Mouse (Mus musculus) myocyte (in vitro differentiated cells): ENCODE data around the gene Senp3. TPM values are rescaled to one million over a fixed set of nuclear protein-coding genes. Genes with fewer than 3 reads are reported as not detected.

Experiments
- H3K27me3 ChIP-seq: one replicate; pipeline ENCODE4 v1.6.1; 2011; ENCODE audit not compliant: control insufficient read depth, insufficient read depth, insufficient read length
- H3K36me3 ChIP-seq: one replicate; pipeline ENCODE4 v1.6.1; 2011; ENCODE audit not compliant: control insufficient read depth, insufficient read depth
- H3K4me2 ChIP-seq: one replicate; pipeline ENCODE4 v1.6.1; 2011; ENCODE audit warnings: low read depth, control low read depth
- H3K4me3 ChIP-seq: one replicate; pipeline ENCODE4 v1.5.1; 2011; ENCODE audit warnings: mild to moderate bottlenecking, control low read depth, moderate library complexity
- H3K79me2 ChIP-seq: one replicate; pipeline ENCODE4 v1.6.1; 2011; ENCODE audit not compliant: control insufficient read depth, insufficient read depth
- H3ac ChIP-seq: one replicate; pipeline ENCODE4 v1.6.1; 2011; ENCODE audit not compliant: control insufficient read depth, insufficient read length
- CEBPB ChIP-seq: IDR thresholded peaks from 2 replicates; pipeline ENCODE4 v1.6.1; 2011; ENCODE audit warnings: mild to moderate bottlenecking, moderate library complexity; ENCODE audit not compliant: poor library complexity, insufficient read depth, severe bottlenecking
- E2F4 ChIP-seq: IDR thresholded peaks from one replicate; pipeline ENCODE4 v1.6.1; 2011; ENCODE audit warnings: mild to moderate bottlenecking, control low read depth, moderate library complexity; ENCODE audit not compliant: insufficient read depth
- MAX ChIP-seq: IDR thresholded peaks from one replicate; pipeline ENCODE4 v1.6.1; 2011; ENCODE audit warnings: low read depth, mild to moderate bottlenecking, control low read depth
- MYOD1 ChIP-seq, 3 experiments: IDR thresholded peaks; one replicate each; pipeline ENCODE4 v1.6.1; 2011; ENCODE audit warnings: control low read depth in 2 of 3, low read depth in 2 of 3, mild to moderate bottlenecking in 2 of 3, moderate library complexity in 1 of 3; ENCODE audit not compliant: insufficient read length in 2 of 3, control insufficient read depth in 1 of 3
- MYOG ChIP-seq, 3 experiments: IDR thresholded peaks; one replicate each; pipeline ENCODE4 v1.6.1; 2011; ENCODE audit warnings: control low read depth in 2 of 3, low read depth in 2 of 3, mild to moderate bottlenecking in 2 of 3; ENCODE audit not compliant: insufficient read length in 2 of 3, control insufficient read depth in 1 of 3, insufficient read depth in 1 of 3
- POLR2A ChIP-seq: IDR thresholded peaks from one replicate; pipeline ENCODE4 v1.6.1; 2011; ENCODE audit warnings: low read depth, mild to moderate bottlenecking, control low read depth, moderate library complexity; ENCODE audit not compliant: insufficient read length
- POLR2AphosphoS2 ChIP-seq: IDR thresholded peaks from one replicate; pipeline ENCODE4 v1.6.1; 2011; ENCODE audit warnings: low read depth, control low read depth; ENCODE audit not compliant: insufficient read length
- REST ChIP-seq: IDR thresholded peaks from one replicate; pipeline ENCODE4 v1.6.1; 2011; ENCODE audit warnings: mild to moderate bottlenecking, control low read depth, moderate library complexity; ENCODE audit not compliant: insufficient read depth, insufficient read length
- SRF ChIP-seq: IDR thresholded peaks from one replicate; pipeline ENCODE4 v1.6.1; 2011; ENCODE audit warnings: low read depth; ENCODE audit not compliant: control insufficient read depth, insufficient read length
- TCF12 ChIP-seq: IDR thresholded peaks from one replicate; pipeline ENCODE4 v1.6.1; 2011; ENCODE audit warnings: mild to moderate bottlenecking, control low read depth; ENCODE audit not compliant: poor library complexity, insufficient read depth, severe bottlenecking
- TCF3 ChIP-seq: IDR thresholded peaks from one replicate; pipeline ENCODE4 v1.6.1; 2011; ENCODE audit warnings: low read depth, control low read depth; ENCODE audit not compliant: insufficient read length
- USF1 ChIP-seq: IDR thresholded peaks from one replicate; pipeline ENCODE4 v1.6.1; 2011; ENCODE audit warnings: low read depth, mild to moderate bottlenecking, control low read depth, moderate library complexity
- polyA plus RNA-seq: library from polyadenylated mRNA; unstranded; fragments of >200 nt; fragmentation: generic; extraction: Trizol; gene quantifications from one replicate; pipeline ENCODE4 v1.2.1, GENCODE M21; 2012; ENCODE audit warnings: missing spikeins

The Senp3 gene
- polyA plus RNA-seq, 1 experiment: 70.5 TPM

DNA sequence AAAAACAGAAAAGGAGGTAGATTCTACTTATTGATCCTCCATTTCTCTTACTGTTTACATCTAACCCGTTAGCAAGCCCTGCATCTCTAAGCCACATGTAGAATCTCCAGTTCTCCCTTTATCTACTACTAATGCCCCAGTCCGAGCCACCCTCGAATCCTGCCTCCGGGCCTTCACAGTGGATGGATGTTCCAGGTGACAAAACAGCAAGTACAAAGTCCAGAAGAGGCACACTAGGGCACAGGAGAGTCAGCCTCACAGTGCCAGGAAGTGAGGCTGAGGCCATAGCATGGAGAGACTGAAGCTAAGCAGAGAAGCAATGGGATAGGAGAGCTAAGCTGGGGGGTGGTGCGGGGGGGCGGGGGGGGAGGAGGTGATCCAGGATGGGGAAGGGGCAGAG lies 11.0 kb upstream of the Senp3 start:
- Histone ChIP-seq H3K4me2 (no peak overlapping the region), H3K27me3 (no peaks in the 10 kb centered on the region), H3ac (no peak overlapping the region), H3K79me2 (no peaks in the 10 kb centered on the region), H3K36me3 (no peaks in the 10 kb centered on the region), H3K4me3 (no peak overlapping the region)
- TF ChIP-seq TCF3: no peak
- no peak for TF ChIP-seq MAX
- no peak for TF ChIP-seq MYOD1 (IDR thresholded peaks at IDR 0.05; ENCODE audit: control insufficient read depth in 1 of 3, insufficient read length in 2 of 3, low read depth in 2 of 3)
- TF ChIP-seq POLR2A: no peak

DNA sequence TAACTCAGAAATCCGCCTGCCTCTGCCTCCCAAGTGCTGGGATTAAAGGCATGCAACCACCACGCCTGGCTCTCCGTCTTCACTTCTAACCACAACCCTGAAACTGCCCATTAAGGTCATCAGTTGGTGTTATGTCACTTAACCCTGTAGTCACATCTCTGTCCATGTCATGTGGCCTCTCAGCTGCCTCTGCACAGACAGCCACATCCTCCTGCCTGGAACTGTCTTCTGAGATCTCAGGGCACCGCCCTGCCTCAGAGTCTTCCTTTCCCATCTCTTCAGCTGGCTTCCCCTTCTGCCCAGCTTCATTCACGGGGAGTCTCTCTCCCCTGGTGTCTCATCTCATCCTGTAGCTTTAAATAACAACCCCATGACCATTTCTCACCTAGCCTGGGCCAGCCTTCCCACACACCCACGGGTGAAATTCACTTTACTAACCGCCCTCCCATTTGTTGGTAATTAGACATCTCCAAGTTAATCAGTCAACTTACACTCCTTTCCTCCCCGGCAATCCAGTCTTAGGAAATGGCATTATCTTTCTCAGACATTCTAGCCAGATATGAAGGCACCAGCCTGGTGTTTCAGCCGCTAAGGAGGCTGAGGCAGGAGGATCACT lies 10.4 kb upstream of the Senp3 start:
- Histone ChIP-seq H3ac (no peak overlapping the region), H3K27me3 (no peaks in the 10 kb centered on the region), H3K4me2 (no peak overlapping the region), H3K79me2 (no peaks in the 10 kb centered on the region), H3K36me3 (no peaks in the 10 kb centered on the region), H3K4me3 (no peak overlapping the region)
- TF ChIP-seq TCF12 (no peak), USF1 (no peak), MYOD1 (IDR thresholded peaks at IDR 0.05; ENCODE audit: control insufficient read depth in 1 of 3, insufficient read length in 2 of 3, low read depth in 2 of 3) (peak in 1 of 3 experiments; percentile 46), POLR2AphosphoS2 (no peak), TCF3 (no peak), REST (no peak), MYOG (IDR thresholded peaks at IDR 0.05; ENCODE audit: control insufficient read depth in 1 of 3, insufficient read depth in 1 of 3, insufficient read length in 2 of 3, low read depth in 2 of 3) (peak in 1 of 3 experiments; percentile 14)

DNA sequence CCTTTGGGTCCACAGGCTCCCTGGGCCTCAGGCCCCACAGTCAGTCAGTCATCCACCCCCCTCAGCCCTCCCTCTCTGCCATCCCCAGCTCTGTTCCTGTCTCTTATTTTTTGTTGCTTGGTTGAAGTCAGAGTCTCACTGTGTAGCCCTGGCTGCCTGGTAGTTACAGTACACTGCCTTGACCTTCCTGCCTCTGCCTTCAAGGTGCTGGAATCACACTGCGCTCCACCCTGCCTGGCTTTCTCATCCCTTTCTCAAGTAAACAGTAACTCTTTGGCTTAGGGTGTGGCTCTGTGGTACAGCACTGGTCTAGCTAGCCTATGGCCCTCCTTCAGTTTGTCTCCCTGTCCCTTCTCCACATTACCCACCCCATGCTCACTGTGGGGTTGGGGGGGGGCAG lies 8.0 kb upstream of the Senp3 start:
- no peaks in the 10 kb centered on the region for H3K36me3 ChIP-seq
- no peak for TF ChIP-seq MAX
- no peak overlapping the region for H3K4me2 ChIP-seq
- no peak overlapping the region for H3K4me3 ChIP-seq
- no peak overlapping the region for H3ac ChIP-seq
- no peaks in the 10 kb centered on the region for H3K27me3 ChIP-seq
- H3K79me2 ChIP-seq: no peaks in the 10 kb centered on the region

DNA sequence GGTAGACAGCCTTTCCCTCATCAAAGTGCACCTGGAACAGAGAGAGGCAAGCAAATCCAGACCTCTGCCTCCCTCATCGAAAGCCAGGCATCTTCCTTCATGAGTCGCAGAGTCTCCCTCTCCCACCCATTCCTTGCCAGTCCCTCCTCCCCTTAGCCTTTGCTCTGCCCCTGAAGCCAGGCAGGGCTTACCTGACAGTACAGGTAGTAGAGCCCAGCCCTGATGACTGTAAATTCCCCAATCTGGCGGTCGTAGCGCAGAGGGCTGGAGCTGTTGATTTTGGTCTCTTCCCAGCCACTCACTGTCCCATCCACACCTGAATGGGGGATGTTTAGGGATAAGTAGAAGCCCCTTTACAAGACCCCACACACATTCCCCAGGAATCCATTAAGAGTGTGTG lies 5.2 kb upstream of the Senp3 start:
- TF ChIP-seq E2F4 (no peak), CEBPB (no peak)
- Histone ChIP-seq H3K4me3 (no peak overlapping the region), H3K79me2 (no peaks in the 10 kb centered on the region), H3ac (no peak overlapping the region), H3K27me3 (no peaks in the 10 kb centered on the region), H3K36me3 (no peaks in the 10 kb centered on the region), H3K4me2 (no peak overlapping the region)

DNA sequence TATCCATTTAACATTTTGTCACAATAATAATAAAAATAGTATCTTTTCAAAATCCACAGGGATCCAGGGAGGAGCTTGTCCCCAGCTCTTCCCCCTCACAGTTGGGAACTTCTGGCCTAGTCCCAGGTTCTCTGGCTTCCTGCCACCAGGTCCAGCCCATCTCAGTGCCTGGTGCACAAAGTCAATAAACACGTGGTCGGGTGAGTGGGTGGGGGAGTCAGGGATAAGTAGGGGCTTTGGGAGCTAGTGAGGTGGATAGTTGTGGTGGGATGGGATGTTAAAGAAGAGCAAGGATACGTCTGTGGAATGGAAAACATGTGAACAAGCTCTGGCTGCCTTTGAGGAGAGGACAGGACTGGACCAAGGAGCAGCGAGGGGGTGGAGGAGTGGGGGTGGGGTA lies 4.5 kb upstream of the Senp3 start:
- no peak for TF ChIP-seq POLR2A
- no peak for TF ChIP-seq MYOG (IDR thresholded peaks at IDR 0.05; ENCODE audit: control insufficient read depth in 1 of 3, insufficient read depth in 1 of 3, insufficient read length in 2 of 3, low read depth in 2 of 3)
- no peak for TF ChIP-seq REST
- TF ChIP-seq CEBPB: no peak
- no peak overlapping the region for H3K4me3 ChIP-seq
- no peak overlapping the region for H3K4me2 ChIP-seq
- peaks cover 3% of the 10 kb centered on the region for H3K79me2 ChIP-seq
- H3K27me3 ChIP-seq: no peaks in the 10 kb centered on the region
- H3ac ChIP-seq: no peak overlapping the region
- no peaks in the 10 kb centered on the region for H3K36me3 ChIP-seq

DNA sequence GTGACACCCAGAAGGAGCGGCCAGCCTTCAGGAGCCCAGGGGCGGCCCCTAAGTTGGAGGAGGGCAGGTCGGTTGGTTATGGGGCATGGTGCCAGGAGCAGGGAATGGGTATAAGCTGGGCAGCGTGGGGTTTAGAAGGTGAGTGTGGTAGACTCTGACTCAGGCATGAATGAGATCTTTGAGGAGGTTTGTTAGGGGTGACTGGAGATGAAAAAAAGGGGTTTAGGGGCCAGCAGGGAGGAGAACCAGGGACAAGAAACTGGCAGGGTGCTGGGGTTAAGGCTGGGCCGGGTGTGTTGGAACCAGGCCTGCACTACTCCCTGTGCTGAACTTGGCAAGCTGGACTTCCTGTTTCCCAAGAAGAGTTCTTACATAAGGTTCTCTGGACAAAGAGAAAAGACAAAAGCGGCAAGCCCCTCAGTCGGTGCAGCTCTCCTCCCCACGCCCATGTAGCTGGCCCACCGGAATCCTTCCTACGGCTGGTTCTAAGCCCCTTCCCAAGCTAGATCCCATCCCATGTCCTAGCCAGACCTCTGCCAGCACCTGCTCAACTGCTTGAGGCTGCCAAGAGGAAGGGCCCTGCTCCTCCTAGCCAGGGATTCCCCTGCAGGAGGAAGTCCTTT lies 3.8 kb upstream of the Senp3 start, which contains the start of gene Tnfsf13:
Gene Tnfsf13 (minus strand): TSS at position 259 of the 623 bp plus-strand sequence.
- TF ChIP-seq CEBPB (no peak), MYOD1 (IDR thresholded peaks at IDR 0.05; ENCODE audit: control insufficient read depth in 1 of 3, insufficient read length in 2 of 3, low read depth in 2 of 3) (no peak), TCF12 (no peak), SRF (no peak), USF1 (no peak), MYOG (IDR thresholded peaks at IDR 0.05; ENCODE audit: control insufficient read depth in 1 of 3, insufficient read depth in 1 of 3, insufficient read length in 2 of 3, low read depth in 2 of 3) (no peak), POLR2AphosphoS2 (no peak), E2F4 (no peak), TCF3 (no peak), POLR2A (no peak)
- H3K4me3 ChIP-seq: no peak within 1 kb of the TSS
- H3ac ChIP-seq: no peak within 1 kb of the TSS
- no peaks in the 10 kb centered on the region for H3K36me3 ChIP-seq
- peaks cover 11% of the 10 kb centered on the region for H3K79me2 ChIP-seq
- no peak within 1 kb of the TSS for H3K4me2 ChIP-seq
- H3K27me3 ChIP-seq: no peaks in the 10 kb centered on the region
